Mouse (Mus musculus): Measurements from ENCODE around the gene Atn1. TPM values are rescaled to one million over a fixed set of nuclear protein-coding genes. Genes with fewer than 3 reads are reported as not detected.

Gene Atn1
- polyA plus RNA-seq, 1 experiment from 2014 or later, result 15.2 TPM

GRCm38 (mm10) chr6:124711824-124712782 is 44.2 kb downstream of the Atn1 start, which contains the start of the genes Emg1 and Phb2:
Gene Emg1 (minus strand): TSS chr6:124712178.
Gene Phb2 (plus strand): TSS chr6:124712336.
- Histone ChIP-seq H3K27ac (replicated peaks) (peak within 1 kb of the TSS; percentile 94), H3K27me3 (replicated peaks; ENCODE audit: low read depth, poor library complexity, severe bottlenecking) (no peaks in the 10 kb centered on the region), H3K4me3 (peak within 1 kb of the TSS; percentile 94), H3K4me1 (peaks cover 37% of the 10 kb centered on the region), H3K9me3 (no peaks in the 10 kb centered on the region), H3K36me3 (replicated peaks) (peaks cover 75% of the 10 kb centered on the region)
- under 1% methylated on average over 76 of the region's 76 CpGs for whole genome bisulfite sequencing
- DNase-seq (ENCODE audit: low spot score), result peak; percentile 99

- H3K36me3 ChIP-seq (replicated peaks), result peaks cover 75% of the 10 kb centered on the region
- WGBS, result 96% methylated on average over 10 of the region's 10 CpGs
- no peak for DNase-seq (ENCODE audit: low spot score)
These were observed 47.9 kb downstream of the Atn1 start for GRCm38 (mm10) chr6:124708289-124708889.

DNA sequence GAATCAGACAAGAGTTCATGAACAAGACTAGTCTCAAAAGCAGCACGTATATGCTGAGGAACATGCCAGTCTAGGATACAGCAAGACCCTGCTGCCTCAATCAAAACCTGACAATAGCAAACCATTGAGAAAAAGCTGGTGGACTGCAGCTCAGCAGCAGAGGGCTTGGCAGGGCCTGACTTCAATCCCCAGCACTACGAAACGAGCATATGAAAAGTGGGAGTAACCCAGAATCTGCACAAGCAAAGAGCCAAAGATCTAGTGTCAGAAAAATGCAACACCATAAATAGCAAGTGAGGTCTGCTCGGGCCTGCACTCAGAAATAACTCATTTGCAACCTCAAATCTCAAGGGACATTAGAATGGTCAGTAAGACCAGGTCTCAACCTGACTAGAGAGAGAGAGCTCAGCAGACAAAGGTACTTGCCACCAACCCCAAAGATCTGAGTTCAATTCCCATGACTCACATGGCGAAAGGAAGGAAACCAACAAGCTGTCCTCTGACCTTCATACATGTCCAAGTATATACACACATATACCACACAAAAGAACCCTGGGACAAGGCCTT is 50.2 kb downstream of the Atn1 start:
- 91% methylated on average over 5 of the region's 5 CpGs for whole genome bisulfite sequencing
- Histone ChIP-seq H3K36me3 (replicated peaks) (peaks cover 96% of the 10 kb centered on the region), H3K27ac (replicated peaks) (no peak overlapping the region), H3K4me1 (peaks cover 18% of the 10 kb centered on the region), H3K27me3 (replicated peaks; ENCODE audit: low read depth, poor library complexity, severe bottlenecking) (no peaks in the 10 kb centered on the region), H3K9me3 (no peaks in the 10 kb centered on the region), H3K4me3 (no peak overlapping the region)
- no peak for DNase-seq (ENCODE audit: low spot score)

More at GRCm38 (mm10) chr6:124708289-124708889, 47.9 kb downstream of the Atn1 start:
- no peaks in the 10 kb centered on the region for H3K9me3 ChIP-seq
- H3K4me1 ChIP-seq, result peaks cover 27% of the 10 kb centered on the region
- no peak overlapping the region for H3K4me3 ChIP-seq
- H3K27ac ChIP-seq (replicated peaks), result no peak overlapping the region
- H3K27me3 ChIP-seq (replicated peaks; ENCODE audit: low read depth, poor library complexity, severe bottlenecking), result no peaks in the 10 kb centered on the region

DNA sequence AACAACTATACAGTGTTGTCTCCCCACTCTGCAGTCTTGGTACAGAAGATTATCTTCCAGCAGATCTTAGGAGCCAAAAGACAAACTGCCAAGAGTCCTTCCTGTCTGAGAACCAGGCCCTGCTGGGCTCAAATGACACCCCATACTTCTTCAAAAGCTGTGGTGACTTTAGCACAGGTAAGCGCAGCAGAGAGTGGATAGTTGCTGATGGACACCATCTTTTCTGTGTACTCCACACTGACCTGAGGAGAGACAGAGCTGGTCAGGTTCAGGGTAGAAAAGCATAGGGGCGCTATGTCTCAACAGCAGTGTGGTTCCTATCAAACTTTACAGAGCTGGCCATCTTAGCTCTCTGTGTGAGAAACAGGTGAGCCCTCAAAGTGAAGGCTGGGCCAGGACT is 51.9 kb downstream of the Atn1 start:
- H3K36me3 ChIP-seq (replicated peaks), result peaks cover 100% of the 10 kb centered on the region
- H3K4me3 ChIP-seq, result no peak overlapping the region
- 92% methylated on average over 2 of the region's 2 CpGs for WGBS
- no peaks in the 10 kb centered on the region for H3K27me3 ChIP-seq (replicated peaks; ENCODE audit: low read depth, poor library complexity, severe bottlenecking)
- no peak overlapping the region for H3K27ac ChIP-seq (replicated peaks)
- no peak for DNase-seq (ENCODE audit: low spot score)
- no peaks in the 10 kb centered on the region for H3K9me3 ChIP-seq
- peaks cover under 1% of the 10 kb centered on the region for H3K4me1 ChIP-seq

- DNase-seq (ENCODE audit: low spot score), result no peak
- Histone ChIP-seq H3K27me3 (replicated peaks; ENCODE audit: low read depth, poor library complexity, severe bottlenecking) (no peaks in the 10 kb centered on the region), H3K36me3 (replicated peaks) (peaks cover 100% of the 10 kb centered on the region), H3K9me3 (no peaks in the 10 kb centered on the region), H3K4me1 (no peaks in the 10 kb centered on the region; the same call in 1 of the 2 replicates), H3K27ac (replicated peaks) (no peak overlapping the region), H3K4me3 (no peak overlapping the region)
- WGBS, result 82% methylated on average over 7 of the region's 7 CpGs
These were observed 52.5 kb downstream of the Atn1 start for GRCm38 (mm10) chr6:124703789-124704188.

DNA sequence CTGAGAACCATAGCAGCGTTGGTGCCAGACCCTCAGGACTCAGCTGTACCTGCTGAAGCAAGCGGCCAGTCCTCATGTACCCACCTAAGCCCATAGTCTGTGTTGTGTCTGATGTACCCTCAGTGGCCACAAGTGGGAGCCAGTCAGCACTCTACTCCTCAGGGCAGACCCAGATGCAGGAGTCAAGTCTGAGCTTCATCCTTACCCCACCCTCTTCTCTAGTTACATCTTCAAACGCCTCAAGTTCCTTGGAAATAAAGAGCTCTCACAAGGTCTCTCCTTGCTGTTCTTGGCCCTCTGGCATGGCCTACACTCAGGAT is 53.6 kb downstream of the Atn1 start:
- 50% methylated on average over 3 of the region's 3 CpGs for WGBS
- peak; percentile 73 for DNase-seq (ENCODE audit: low spot score)
- Histone ChIP-seq H3K27ac (replicated peaks) (no peak overlapping the region), H3K9me3 (no peaks in the 10 kb centered on the region), H3K4me1 (no peaks in the 10 kb centered on the region; the same call in 1 of the 2 replicates), H3K4me3 (no peak overlapping the region), H3K36me3 (replicated peaks) (peaks cover 93% of the 10 kb centered on the region), H3K27me3 (replicated peaks; ENCODE audit: low read depth, poor library complexity, severe bottlenecking) (no peaks in the 10 kb centered on the region)

- WGBS, result 91% methylated on average over 17 of the region's 17 CpGs
- Histone ChIP-seq H3K4me1 (no peaks in the 10 kb centered on the region; the same call in 1 of the 2 replicates), H3K36me3 (replicated peaks) (peaks cover 88% of the 10 kb centered on the region), H3K9me3 (no peaks in the 10 kb centered on the region), H3K4me3 (no peak overlapping the region), H3K27me3 (replicated peaks; ENCODE audit: low read depth, poor library complexity, severe bottlenecking) (no peaks in the 10 kb centered on the region), H3K27ac (replicated peaks) (no peak overlapping the region)
- DNase-seq (ENCODE audit: low spot score), result no peak
These were observed 54.1 kb downstream of the Atn1 start for GRCm38 (mm10) chr6:124702102-124702783.

DNA sequence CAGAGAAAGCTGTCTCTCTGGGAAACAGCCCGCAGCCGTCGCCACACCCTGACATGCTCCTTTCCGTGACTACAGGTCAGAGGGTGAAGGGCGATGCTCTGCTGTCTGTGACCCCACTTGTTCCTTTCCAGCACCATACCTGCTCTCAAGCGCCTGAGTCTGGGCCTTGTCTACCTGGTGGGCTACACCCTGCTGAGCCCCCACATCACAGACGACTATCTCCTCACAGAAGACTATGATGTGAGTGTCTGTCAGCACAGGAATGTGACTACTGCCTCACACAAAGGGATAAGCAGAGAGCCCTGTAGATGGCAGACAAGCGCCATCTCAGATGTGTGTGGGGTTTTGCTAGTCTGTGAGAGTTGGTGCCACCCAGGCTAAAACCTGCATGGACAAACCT is 55.0 kb downstream of the Atn1 start:
- no peaks in the 10 kb centered on the region; the same call in 1 of the 2 replicates for H3K4me1 ChIP-seq
- H3K36me3 ChIP-seq (replicated peaks), result peaks cover 79% of the 10 kb centered on the region
- no peak overlapping the region for H3K4me3 ChIP-seq
- no peak overlapping the region for H3K27ac ChIP-seq (replicated peaks)
- no peaks in the 10 kb centered on the region for H3K9me3 ChIP-seq
- H3K27me3 ChIP-seq (replicated peaks; ENCODE audit: low read depth, poor library complexity, severe bottlenecking), result no peaks in the 10 kb centered on the region
- WGBS, result 81% methylated on average over 8 of the region's 8 CpGs
- no peak for DNase-seq (ENCODE audit: low spot score)

GRCm38 (mm10) chr6:124699962-124700610 is 56.2 kb downstream of the Atn1 start:
- DNase-seq (ENCODE audit: low spot score), result no peak
- no peak overlapping the region for H3K4me3 ChIP-seq
- no peaks in the 10 kb centered on the region for H3K9me3 ChIP-seq
- WGBS, result 80% methylated on average over 11 of the region's 11 CpGs
- H3K27me3 ChIP-seq (replicated peaks; ENCODE audit: low read depth, poor library complexity, severe bottlenecking), result no peaks in the 10 kb centered on the region
- no peaks in the 10 kb centered on the region; the same call in 1 of the 2 replicates for H3K4me1 ChIP-seq
- H3K27ac ChIP-seq (replicated peaks), result no peak overlapping the region
- peaks cover 73% of the 10 kb centered on the region for H3K36me3 ChIP-seq (replicated peaks)

- Histone ChIP-seq H3K9me3 (no peaks in the 10 kb centered on the region), H3K27ac (replicated peaks) (no peak overlapping the region), H3K27me3 (replicated peaks; ENCODE audit: low read depth, poor library complexity, severe bottlenecking) (no peaks in the 10 kb centered on the region), H3K4me3 (no peak overlapping the region), H3K36me3 (replicated peaks) (peaks cover 66% of the 10 kb centered on the region), H3K4me1 (peaks cover 5% of the 10 kb centered on the region)
- 86% methylated on average over 4 of the region's 4 CpGs for WGBS
- no peak for DNase-seq (ENCODE audit: low spot score)
These were observed 57.0 kb downstream of the Atn1 start for GRCm38 (mm10) chr6:124699366-124699765.

GRCm38 (mm10) chr6:124698751-124699150 is 57.6 kb downstream of the Atn1 start:
- peaks cover 11% of the 10 kb centered on the region for H3K4me1 ChIP-seq
- H3K27ac ChIP-seq (replicated peaks), result no peak overlapping the region
- H3K27me3 ChIP-seq (replicated peaks; ENCODE audit: low read depth, poor library complexity, severe bottlenecking), result no peaks in the 10 kb centered on the region
- no peak overlapping the region for H3K4me3 ChIP-seq
- H3K9me3 ChIP-seq, result no peaks in the 10 kb centered on the region
- DNase-seq (ENCODE audit: low spot score), result no peak
- WGBS, result 82% methylated on average over 6 of the region's 6 CpGs
- H3K36me3 ChIP-seq (replicated peaks), result peaks cover 60% of the 10 kb centered on the region

Data from embryonic facial prominence, embryonic 10.5 days (tissue).